Mouse (Mus musculus): ENCODE measurements around the gene Nom1. TPM values are rescaled to one million over a fixed set of nuclear protein-coding genes. Genes with fewer than 3 reads are reported as not detected.

The Nom1 gene
- polyA plus RNA-seq (2011; ENCODE audit: insufficient read depth, insufficient read length, low read depth, missing spikeins) = 12.2 and 15.0 TPM in 2 replicates

DNA sequence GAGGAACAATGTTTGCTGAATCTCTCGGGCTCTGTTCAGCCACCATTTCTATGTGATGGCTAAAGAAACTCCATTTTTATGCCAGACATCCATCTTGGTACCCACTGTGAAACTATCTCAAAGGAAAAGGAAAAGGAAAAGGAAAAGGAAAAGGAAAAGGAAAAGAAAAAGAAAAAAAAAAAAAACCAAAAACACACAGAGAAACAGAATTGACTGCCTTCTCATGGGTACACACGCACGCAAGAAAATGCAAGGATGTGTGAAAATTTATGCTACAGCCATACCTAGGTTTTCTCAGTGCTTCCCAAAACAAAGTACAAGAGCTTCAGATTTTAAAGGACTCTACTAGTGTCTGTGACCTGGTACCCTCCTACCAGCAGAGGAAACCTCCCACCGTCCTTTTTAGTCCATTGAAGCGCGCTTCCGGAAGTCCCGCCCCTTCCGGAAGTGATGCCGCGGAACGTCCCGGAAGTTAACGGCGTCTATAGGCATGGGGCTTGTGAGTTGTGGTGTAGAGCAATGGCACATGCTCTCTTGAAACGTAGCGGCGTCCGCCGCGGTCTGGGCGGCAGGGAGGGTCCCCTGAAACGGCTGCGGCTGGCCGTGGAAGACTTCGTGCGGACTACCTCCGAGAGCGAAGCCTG lies at the start of gene Nom1:
TSS of gene Nom1 (plus strand) at position 437 of the 644 bp plus-strand sequence.
- no peaks in the 10 kb centered on the region for H3K9me3 ChIP-seq (replicated peaks; ENCODE audit: control insufficient read depth, insufficient read depth, low read length, poor library complexity, severe bottlenecking)
- no peak within 1 kb of the TSS for H3K27ac ChIP-seq (ENCODE audit: insufficient read depth, low read length)
- H3K36me3 ChIP-seq (ENCODE audit: control insufficient read depth, insufficient read depth, low read length, poor library complexity, severe bottlenecking) = peaks cover 24% of the 10 kb centered on the region
- peak; percentile 44 for TF ChIP-seq POLR2A (IDR thresholded peaks at IDR 0.05; ENCODE audit: insufficient read depth, low read length)
- TF ChIP-seq EP300 (IDR thresholded peaks at IDR 0.05; ENCODE audit: insufficient read depth, low read depth, low read length) = 0 out of 2 replicates have a peak, but pooled peaks have one; percentile 45
- TF ChIP-seq CTCF (IDR thresholded peaks at IDR 0.05; ENCODE audit: low read depth, low read length) = no peak
- H3K9ac ChIP-seq (ENCODE audit: low read depth, poor library complexity, severe bottlenecking) = peak within 1 kb of the TSS; percentile 78
- peak within 1 kb of the TSS; percentile 73 for H3K4me3 ChIP-seq (ENCODE audit: low read depth, low read length)
- no peaks in the 10 kb centered on the region for H3K27me3 ChIP-seq (ENCODE audit: control insufficient read depth, insufficient read depth, low read length, poor library complexity, severe bottlenecking)
- H3K4me1 ChIP-seq (ENCODE audit: control insufficient read depth, insufficient read depth, low read length) = peaks cover 3% of the 10 kb centered on the region

DNA sequence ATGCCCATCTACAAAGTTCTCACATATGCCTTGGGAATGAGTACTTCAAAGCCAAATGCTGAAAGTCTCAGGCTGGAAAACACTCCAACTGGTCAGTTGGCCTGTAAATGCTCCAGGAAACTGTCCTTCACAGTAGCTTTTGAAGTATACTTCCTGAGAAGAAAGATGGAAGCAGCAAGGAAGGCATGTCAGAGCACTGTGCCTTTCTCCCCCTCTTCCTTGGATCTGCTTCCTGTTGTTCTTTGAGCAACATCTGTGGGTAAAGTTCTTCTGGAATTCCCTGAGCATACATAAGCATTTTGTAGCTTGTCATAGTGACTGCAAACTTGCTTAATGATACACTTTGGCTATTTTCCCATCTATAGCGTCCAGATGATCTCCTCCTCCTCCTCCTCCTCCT lies 46.9 kb upstream of the Nom1 start:
- Histone ChIP-seq H3K9me3 (replicated peaks; ENCODE audit: control insufficient read depth, insufficient read depth, low read length, poor library complexity, severe bottlenecking) (no peaks in the 10 kb centered on the region), H3K4me1 (ENCODE audit: control insufficient read depth, insufficient read depth, low read length) (no peaks in the 10 kb centered on the region), H3K27ac (ENCODE audit: insufficient read depth, low read length) (no peak overlapping the region), H3K36me3 (ENCODE audit: control insufficient read depth, insufficient read depth, low read length, poor library complexity, severe bottlenecking) (no peaks in the 10 kb centered on the region), H3K4me3 (ENCODE audit: low read depth, low read length) (no peak overlapping the region), H3K9ac (ENCODE audit: low read depth, poor library complexity, severe bottlenecking) (no peak overlapping the region), H3K27me3 (ENCODE audit: control insufficient read depth, insufficient read depth, low read length, poor library complexity, severe bottlenecking) (no peaks in the 10 kb centered on the region)
- no peak for TF ChIP-seq CTCF (IDR thresholded peaks at IDR 0.05; ENCODE audit: low read depth, low read length)
- no peak for TF ChIP-seq POLR2A (IDR thresholded peaks at IDR 0.05; ENCODE audit: insufficient read depth, low read length)
- no peak for TF ChIP-seq EP300 (IDR thresholded peaks at IDR 0.05; ENCODE audit: insufficient read depth, low read depth, low read length)

DNA sequence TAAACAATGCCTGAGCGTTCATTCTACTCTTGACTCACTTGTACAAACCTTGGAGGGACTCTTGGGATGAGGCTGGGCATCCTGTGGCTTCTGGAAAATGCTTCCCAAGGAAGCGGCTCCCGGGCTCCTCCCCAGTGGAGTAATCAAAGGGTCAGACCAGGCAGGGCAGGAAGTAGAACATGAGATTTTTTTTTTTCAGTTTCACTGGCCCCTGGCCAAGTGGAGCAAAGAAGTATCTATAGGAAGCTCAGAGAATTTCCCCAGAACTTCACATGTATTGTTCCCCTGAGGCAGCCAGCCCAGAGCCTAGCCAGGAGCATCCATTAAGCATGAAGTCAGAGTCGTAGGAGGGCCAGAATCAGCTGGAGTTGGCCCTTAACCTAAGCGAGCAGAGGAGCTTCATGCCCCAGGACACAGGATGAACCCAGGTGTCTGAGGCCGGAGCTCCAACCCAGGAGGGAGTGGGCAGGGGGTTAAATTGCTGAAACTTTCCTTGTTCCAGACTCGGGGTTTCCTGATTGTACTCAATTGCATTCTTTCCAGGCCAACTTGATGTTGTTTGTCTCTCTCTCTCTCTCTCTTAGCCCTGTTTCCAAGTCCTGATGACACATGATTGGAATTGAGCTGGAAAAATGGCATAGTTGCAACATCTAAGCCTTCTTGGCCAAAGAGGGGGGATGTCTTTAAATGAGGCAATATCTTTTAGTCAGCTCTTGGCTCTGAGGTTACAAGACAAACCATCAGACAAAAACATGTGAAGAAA lies 46.1 kb upstream of the Nom1 start:
- Histone ChIP-seq H3K4me1 (ENCODE audit: control insufficient read depth, insufficient read depth, low read length) (no peaks in the 10 kb centered on the region), H3K27ac (ENCODE audit: insufficient read depth, low read length) (no peak overlapping the region), H3K36me3 (ENCODE audit: control insufficient read depth, insufficient read depth, low read length, poor library complexity, severe bottlenecking) (no peaks in the 10 kb centered on the region), H3K27me3 (ENCODE audit: control insufficient read depth, insufficient read depth, low read length, poor library complexity, severe bottlenecking) (no peaks in the 10 kb centered on the region), H3K4me3 (ENCODE audit: low read depth, low read length) (no peak overlapping the region), H3K9ac (ENCODE audit: low read depth, poor library complexity, severe bottlenecking) (no peak overlapping the region), H3K9me3 (replicated peaks; ENCODE audit: control insufficient read depth, insufficient read depth, low read length, poor library complexity, severe bottlenecking) (no peaks in the 10 kb centered on the region)
- TF ChIP-seq EP300 (IDR thresholded peaks at IDR 0.05; ENCODE audit: insufficient read depth, low read depth, low read length) (no peak), CTCF (IDR thresholded peaks at IDR 0.05; ENCODE audit: low read depth, low read length) (no peak)

DNA sequence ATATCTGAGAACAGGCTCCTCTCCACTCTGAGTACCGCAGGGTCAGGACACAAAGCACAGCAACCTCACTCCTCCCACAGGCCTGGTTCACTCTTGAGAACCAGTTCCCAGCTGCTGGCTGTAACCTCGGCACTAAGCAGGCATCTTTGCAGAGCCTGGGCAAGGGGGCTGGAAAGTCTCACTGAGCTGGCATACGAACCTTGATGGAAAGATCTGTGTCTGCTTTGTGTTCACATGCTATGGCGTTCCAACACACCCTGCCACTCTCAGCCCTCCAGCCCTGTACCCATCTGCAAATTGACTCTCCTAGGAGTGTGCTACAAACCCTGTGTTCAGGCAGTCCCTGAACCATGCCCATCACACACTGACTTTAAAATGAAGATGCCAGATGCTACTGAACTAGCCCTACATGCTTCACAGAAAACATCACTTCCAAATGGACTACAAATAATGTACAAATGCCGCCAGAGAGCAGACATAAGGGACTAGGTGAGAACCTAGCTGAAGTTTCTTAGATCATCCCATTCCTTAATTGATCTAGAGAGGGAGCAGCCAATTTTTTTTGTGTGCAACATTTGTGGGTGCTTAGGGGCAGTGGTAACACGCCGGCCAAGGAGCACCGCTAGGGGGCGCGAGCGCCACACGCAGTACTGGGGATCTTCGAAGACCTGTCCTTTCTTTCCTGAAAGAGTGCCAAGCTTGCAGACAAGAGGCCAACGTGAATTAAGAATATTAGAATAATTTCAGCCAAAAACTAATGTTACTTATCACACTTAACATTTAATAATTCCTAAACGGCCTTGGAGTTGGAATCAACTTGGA lies 45.3 kb upstream of the Nom1 start:
- H3K27ac ChIP-seq (ENCODE audit: insufficient read depth, low read length) = no peak overlapping the region
- H3K36me3 ChIP-seq (ENCODE audit: control insufficient read depth, insufficient read depth, low read length, poor library complexity, severe bottlenecking) = no peaks in the 10 kb centered on the region
- H3K9me3 ChIP-seq (replicated peaks; ENCODE audit: control insufficient read depth, insufficient read depth, low read length, poor library complexity, severe bottlenecking) = no peaks in the 10 kb centered on the region
- no peaks in the 10 kb centered on the region for H3K4me1 ChIP-seq (ENCODE audit: control insufficient read depth, insufficient read depth, low read length)
- no peak overlapping the region for H3K9ac ChIP-seq (ENCODE audit: low read depth, poor library complexity, severe bottlenecking)
- TF ChIP-seq CTCF (IDR thresholded peaks at IDR 0.05; ENCODE audit: low read depth, low read length) (peak; percentile 96), EP300 (IDR thresholded peaks at IDR 0.05; ENCODE audit: insufficient read depth, low read depth, low read length) (no peak)
- no peaks in the 10 kb centered on the region for H3K27me3 ChIP-seq (ENCODE audit: control insufficient read depth, insufficient read depth, low read length, poor library complexity, severe bottlenecking)
- no peak overlapping the region for H3K4me3 ChIP-seq (ENCODE audit: low read depth, low read length)

DNA sequence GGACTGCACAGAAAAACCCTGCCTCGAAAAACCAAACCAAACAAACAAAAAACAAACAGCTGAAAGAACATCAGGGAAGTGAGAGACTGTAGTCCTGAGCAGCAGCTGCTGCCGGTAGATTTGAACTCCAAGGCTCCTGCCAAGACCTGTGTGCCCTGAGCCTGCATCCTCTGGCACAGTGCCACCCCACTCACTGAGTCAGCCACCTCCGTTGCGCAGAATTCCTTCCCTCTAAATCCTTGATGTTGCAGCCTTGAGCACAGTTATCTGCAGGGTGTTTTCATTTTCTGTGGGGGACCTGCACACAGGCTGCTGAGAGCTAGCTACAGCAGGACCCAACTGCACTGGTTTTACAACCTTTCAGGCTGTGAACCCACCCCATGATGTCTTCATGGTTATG lies 36.0 kb upstream of the Nom1 start:
- TF ChIP-seq CTCF (IDR thresholded peaks at IDR 0.05; ENCODE audit: low read depth, low read length) (no peak), POLR2A (IDR thresholded peaks at IDR 0.05; ENCODE audit: insufficient read depth, low read length) (no peak), EP300 (IDR thresholded peaks at IDR 0.05; ENCODE audit: insufficient read depth, low read depth, low read length) (no peak)
- Histone ChIP-seq H3K4me1 (ENCODE audit: control insufficient read depth, insufficient read depth, low read length) (no peaks in the 10 kb centered on the region), H3K9me3 (replicated peaks; ENCODE audit: control insufficient read depth, insufficient read depth, low read length, poor library complexity, severe bottlenecking) (no peaks in the 10 kb centered on the region), H3K27ac (ENCODE audit: insufficient read depth, low read length) (no peak overlapping the region), H3K27me3 (ENCODE audit: control insufficient read depth, insufficient read depth, low read length, poor library complexity, severe bottlenecking) (no peaks in the 10 kb centered on the region), H3K9ac (ENCODE audit: low read depth, poor library complexity, severe bottlenecking) (no peak overlapping the region), H3K4me3 (ENCODE audit: low read depth, low read length) (no peak overlapping the region), H3K36me3 (ENCODE audit: control insufficient read depth, insufficient read depth, low read length, poor library complexity, severe bottlenecking) (no peaks in the 10 kb centered on the region)

Data from ES-Bruce4 (cell line).